Mouse (Mus musculus) gastrocnemius, postnatal 14 days (tissue): Measurements from ENCODE around the gene Gm20388. TPM values are rescaled to one million over a fixed set of nuclear protein-coding genes. Genes with fewer than 3 reads are reported as not detected.
"Not testable (repeated sequence)": the region's sequence is repeated elsewhere in the genome, so short reads cannot be mapped to it uniquely, and the experiment has no call there.

Experiments used
- DNase-seq: peaks from one replicate; pipeline ENCODE4 v3.0.0; 2021; ENCODE audit warnings: mixed read lengths
- intact Hi-C: fragments of 180-260 bp; cut with DNase I; formaldehyde crosslinking; loops from one replicate; pipeline ENCODE4 v1.15.1; 2025; ENCODE audit warnings: low total_unique reads
- total RNA-seq, 2 experiments: library from RNA; stranded (reverse); gene quantifications; 2 replicates each; pipeline ENCODE4 v1.2.3; 2021

Gene Gm20388
- total RNA-seq, 2 experiments from 2014 or later: 5.6 to 6.0 TPM

DNA sequence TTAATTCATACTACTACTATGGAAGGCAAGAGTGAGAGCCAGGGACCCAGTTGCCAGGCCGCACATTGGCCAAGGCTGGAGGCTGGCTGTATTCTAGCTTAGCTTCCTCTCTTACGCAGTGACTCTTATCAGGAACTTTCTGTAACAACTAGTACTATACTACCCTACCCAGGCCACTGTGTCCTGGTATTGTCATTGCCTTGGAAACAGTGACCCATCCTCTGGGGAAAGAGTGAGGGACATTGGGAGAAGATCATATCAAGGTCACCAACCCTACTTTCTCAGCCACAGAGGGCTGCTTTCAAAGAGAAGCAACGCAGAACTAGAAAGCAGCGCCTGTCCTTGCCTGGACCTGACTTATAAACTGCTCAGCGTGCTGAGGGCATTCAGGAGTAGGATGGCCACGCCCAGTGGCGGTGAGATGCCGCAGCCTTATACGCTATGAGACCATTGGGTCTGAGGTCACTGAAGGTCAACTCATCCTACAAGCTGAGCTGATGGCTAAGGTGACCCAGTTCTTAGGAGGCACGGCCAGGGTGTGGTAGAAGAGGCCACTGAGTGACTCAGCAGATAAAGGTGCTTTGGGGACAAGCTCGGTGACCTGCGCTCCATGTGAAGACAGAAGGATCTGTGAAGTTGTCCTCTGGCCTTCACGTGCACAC lies 417.9 kb downstream of the Gm20388 start:
- intact Hi-C loops: loop anchor here (5.0 to 10.0 kb wide), 2 partner anchors 39 to 196 kb away; no protein-coding TSS in a partner anchor
- no peak for DNase-seq

DNA sequence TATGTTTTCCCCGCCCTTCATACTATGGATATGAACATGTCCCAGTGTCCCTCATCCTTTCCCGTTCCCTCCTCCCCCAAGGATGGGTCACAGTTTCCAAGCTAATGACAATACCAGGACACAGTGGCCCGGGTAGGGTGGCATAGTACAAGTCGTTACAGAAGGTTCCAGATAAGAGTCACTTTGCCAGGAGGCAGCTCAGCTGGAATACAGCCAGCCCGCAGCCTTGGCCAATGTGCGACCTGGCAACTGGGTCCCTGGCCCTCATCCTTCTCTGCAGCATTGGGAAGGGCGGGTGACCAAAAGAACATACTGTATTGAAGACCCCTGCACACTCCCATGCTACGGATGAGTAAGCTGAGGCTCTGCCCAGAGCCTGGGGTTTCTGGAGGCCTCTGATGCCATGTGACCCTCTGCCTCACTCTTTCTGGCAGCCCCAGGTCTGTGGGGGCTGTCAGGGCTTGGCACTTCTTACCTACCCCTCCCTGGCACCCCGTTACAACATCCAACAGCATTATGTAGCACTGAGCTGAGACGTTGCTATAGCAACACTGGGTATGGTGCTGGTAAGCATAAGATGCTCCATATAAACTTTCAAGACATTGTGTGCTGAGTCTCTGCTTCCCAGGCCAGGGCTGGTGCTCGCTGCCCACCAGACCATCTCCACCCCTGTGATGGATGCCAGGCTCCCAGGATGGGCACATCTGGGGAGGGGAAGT lies 418.5 kb downstream of the Gm20388 start:
- DNase-seq: no peak
- intact Hi-C loops: loop anchor here (5.0 to 10.0 kb wide), 2 partner anchors 38 to 196 kb away; no protein-coding TSS in a partner anchor

DNA sequence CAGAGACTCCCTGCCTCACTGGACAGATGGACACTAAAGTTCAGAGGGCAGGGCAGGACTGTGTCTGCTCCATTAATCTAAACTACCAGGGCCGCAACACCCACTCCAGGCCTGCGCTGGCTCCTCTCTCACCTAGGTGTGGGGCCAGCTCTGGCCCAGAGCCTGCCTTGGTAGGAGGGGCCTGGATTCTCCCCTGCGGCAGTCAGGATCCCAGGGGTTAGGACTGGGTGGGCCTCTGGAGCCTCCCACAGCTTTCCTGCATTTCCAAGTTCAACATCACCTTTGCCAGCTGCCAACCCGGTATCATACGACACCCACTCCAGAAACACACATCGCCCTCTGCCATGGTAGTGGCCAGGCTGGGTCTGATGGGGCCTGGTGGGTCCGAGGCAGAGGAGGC lies 420.4 kb downstream of the Gm20388 start:
- intact Hi-C loops: no loop called here
- DNase-seq: no peak

DNA sequence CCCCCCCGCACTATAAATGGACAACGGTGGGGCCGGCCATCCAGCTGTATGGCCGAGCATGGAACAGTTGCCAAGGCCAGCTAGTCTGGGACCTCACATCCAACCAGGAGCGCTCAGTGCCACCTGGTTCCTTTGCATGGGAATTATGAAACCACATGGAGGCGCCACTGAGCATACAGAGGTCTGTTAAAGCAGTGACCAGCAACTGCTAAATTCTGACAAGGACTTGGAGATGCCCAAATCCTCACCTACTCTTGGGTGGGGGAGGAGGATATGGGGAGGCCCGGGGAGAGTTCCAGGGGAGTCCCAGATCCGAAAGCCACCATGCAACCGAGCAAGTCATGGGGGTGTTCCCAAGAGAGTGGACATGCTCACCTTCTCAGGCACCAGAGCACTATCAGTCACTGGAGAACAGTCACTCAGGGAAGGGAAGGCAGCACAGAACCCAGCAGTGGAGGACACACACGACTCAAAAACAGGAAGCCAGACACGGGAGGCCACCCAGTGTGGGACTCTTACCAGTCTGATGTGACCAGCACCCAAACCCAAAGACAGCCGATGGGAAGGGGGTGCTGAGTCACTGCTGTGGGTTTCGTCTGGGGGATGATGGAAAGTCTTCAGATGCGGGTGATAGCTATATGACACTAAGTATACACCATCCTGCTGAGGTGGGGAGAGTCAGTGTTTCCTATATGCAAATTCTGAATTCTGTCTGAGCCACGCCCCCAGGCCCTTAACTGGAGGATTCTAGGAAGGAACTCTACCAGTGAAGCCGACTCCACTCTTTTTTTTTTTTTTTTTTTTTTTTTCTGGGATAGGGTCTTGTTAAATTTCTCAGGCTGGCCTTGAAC lies 422.0 kb downstream of the Gm20388 start:
- intact Hi-C loops: no loop called here
- no peak for DNase-seq

DNA sequence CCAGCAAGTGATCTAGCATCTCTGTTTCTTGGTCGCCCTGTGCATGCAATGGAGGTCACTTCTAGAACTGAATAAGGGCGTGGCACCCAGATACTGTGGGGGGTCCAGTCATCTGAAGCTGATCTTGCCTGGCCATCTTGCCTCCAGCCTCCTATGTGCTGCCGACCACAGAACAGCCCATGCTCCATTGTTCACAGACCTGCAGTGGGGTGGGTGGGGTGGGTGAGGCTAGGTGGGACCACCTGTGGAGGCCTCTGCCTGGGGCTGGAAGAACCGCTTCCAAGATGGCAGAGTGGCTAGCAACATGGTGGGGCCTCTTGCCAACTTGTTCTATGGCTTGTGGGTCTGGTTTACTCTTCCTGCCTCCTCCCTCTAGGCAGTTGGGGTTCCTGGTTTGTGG lies 423.0 kb downstream of the Gm20388 start:
- no peak for DNase-seq
- intact Hi-C loops: no loop called here

DNA sequence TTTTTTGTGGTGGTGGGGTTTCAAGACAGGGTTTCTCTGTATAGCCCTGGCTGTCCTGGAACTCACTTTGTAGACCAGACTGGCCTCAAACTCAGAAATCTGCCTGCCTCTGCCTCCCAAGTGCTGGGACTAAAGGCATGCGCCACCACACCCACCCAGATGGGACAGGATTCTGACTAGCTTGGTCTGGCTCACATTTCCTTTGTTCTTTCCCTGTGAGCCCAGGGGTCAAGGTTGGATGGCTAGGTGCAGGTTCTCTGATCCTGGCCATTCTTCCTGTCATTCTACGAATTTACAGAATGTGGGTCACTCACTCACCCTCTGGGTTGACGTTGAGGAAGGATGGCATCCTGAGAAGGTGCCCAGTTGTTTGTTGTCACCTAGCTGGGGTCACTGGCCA lies 423.6 kb downstream of the Gm20388 start:
- intact Hi-C loops, DNase-seq: not testable (repeated sequence)

DNA sequence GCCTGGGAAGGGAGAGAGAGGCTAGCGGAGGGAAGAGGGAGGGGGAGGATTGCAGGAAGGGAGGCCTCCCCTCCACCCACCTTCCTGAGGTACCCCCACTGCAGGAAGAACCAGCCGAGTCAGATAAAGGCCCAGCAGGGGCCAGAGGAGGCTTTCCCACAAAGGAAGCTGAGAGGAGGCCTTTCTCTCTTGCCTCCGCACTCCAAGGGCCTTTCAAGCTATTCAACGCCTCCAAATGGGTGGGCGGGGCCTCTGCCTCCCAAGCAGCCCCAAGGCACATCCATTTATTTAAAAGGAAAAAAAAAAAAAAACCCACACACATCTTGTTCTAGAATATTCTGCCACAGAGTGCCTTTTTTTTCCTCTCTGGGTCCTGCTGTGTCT lies 424.2 kb downstream of the Gm20388 start:
- DNase-seq: no peak
- intact Hi-C loops: no loop called here

DNA sequence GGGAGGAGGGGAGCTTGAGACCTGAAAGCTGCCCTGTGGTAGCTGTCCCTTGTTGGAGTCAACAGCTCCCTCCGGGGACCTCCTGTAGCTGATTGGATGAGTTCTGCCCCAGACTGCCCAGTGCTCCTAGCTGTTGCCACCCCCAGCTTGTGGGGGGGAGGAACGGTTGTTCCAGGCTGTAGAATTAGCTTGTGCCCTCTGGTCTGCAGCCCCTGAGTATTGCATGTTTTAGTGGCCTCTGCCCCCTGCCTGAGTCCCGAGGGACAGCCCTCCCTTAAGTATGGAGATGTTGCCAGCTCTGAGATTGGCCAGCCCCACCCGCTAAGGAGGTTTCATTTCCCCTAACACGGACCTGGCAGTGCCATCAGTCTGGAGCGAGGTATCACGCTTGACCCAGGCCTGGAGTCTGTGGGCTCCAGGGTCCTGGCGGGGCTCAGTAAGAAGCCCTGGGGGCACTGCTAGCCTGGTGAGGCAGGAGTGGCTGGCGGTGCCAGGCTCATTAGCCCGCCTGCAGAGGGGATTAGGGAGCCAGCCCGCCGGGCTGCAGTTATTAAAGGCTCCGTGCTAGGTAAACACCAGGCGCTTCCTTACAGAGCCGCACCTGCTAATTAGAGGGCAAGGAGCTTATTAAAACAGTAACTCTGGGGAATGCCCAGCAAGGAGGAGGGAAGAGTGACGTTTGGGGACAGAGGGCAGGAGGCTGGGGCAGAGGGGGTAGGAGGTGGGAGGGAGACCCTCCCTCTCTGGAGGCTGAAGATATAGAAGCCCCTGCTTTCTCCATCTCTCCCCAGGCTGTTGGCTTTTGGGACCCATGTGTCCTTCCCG lies 424.8 kb downstream of the Gm20388 start:
- intact Hi-C loops: no loop called here
- no peak for DNase-seq

DNA sequence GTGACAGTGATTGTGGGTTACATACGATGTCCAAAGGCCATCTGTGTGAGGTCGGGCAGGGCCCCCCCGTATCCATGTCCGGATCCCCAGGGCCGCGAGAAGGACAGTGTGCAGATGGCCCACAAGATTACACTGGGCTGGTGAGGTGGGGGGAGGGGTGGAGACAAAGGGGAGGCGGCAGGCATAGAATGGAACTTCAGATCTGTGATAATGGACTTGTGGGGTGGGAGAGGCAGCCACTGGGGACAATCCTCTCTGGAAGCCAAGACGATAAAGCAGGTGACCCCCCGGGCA lies 425.4 kb downstream of the Gm20388 start:
- intact Hi-C loops: no loop called here
- no peak for DNase-seq

DNA sequence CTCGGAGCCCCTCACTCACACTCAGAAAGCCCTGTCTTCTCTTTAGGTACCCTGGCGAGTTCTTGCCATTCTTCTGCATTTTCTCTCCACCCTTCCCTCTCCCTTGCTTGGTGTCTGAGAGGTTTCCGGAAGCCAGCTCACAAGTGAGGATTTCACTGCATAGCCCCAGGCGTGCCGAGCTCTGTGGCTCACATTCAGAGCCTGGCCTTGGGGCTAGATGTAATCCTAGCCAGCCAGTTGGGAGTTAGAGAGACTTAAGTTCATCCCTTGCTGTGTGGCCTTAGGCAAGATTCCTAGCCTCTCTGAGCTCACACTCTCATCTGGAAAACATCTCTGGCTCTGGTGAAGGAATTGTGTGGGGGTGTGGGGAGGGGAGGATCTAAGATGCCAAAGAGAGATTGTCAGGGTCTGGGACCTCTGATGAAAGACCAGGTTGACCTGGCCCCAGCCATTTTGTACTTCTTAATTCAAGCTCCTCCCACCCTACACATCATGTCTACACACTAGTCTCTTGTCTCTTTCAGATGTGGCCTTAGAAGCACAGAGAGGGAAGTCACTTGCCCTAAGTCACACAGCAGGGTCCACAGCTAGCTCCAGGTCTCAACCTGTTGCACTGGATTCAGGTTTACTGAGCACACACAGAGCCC lies 426.4 kb downstream of the Gm20388 start:
- intact Hi-C loops: no loop called here

DNA sequence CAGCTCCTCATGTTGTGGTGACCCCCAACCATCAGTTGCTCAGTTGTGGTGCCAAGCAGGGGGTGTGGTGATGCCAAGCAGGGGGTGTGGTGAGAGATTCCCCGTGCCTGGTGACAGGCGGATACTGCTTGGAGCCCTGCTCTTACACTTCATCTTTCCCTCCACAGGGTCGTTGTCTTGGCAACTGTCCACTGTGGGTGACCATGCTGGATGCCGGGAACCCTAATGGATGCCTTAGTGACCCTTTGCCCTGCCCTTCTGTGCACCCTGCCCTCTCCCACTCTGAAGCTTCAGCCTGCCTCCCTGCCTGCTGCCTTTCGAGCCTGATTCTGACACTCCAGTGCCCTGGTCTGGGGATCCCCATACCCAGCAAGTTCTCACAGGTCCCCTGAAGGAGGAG lies 427.0 kb downstream of the Gm20388 start:
- DNase-seq: no peak
- intact Hi-C loops: no loop called here

More for the DNA sequence above, 426.4 kb downstream of the Gm20388 start:
- DNase-seq: no peak

DNA sequence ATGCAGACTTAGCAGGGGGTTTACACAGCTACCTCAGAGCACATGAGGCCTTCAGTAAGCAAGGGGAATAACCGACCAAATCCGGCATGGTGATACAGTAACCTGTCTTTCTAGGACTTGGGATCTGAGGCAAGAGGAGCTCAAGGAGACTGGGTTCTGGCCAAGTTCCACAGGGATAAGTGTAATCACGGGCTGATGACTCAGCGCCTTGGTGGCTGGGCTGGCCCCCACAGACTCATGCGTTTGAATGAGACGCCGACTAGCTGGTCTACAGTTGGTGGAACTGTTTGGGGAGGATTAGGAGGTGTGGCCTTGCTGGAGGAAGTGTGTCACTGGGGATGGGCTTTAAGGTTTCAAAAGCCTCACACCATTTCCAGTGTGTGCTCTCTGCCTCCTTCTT lies 428.0 kb downstream of the Gm20388 start:
- intact Hi-C loops: no loop called here
- no peak for DNase-seq

DNA sequence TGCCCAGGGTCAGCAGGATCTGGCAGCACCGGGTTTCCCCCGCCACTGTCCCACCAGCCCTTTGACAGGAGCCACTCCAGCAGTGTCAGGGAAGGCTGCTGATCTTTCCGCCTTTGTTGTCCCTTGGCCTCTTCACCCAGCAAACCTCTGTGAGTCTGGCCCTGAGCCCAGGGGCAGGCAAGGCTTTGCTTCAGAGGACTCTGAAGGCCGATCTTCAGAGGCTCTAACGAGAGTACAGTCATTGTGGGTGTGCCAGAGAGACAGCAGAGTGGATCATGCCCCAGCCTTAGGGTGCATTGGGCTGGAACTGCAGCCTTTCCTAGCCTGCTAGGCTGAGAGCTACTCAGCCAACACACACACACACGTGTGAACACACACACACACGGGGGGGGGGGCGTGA lies 429.1 kb downstream of the Gm20388 start:
- DNase-seq: no peak
- intact Hi-C loops: no loop called here

DNA sequence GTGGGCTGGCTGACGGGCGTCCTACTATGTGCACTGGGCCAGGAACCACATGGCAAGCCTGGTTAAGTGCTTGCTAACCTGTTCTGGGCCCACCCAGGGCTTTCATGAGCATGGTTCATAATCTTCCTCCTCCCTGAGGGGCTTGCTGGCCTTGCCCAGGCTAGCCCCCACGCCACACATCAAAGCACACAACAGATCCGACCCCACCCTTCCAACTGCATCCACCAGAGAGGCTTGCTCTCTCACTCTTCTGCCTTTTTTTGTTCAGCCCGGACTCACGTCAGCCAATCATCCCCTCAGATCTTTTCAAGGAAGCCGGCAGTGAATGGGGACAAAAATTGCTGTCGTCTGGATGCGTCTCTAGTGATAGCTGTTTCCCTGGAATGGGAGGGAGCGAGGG lies 430.5 kb downstream of the Gm20388 start:
- intact Hi-C loops: no loop called here
- no peak for DNase-seq

DNA sequence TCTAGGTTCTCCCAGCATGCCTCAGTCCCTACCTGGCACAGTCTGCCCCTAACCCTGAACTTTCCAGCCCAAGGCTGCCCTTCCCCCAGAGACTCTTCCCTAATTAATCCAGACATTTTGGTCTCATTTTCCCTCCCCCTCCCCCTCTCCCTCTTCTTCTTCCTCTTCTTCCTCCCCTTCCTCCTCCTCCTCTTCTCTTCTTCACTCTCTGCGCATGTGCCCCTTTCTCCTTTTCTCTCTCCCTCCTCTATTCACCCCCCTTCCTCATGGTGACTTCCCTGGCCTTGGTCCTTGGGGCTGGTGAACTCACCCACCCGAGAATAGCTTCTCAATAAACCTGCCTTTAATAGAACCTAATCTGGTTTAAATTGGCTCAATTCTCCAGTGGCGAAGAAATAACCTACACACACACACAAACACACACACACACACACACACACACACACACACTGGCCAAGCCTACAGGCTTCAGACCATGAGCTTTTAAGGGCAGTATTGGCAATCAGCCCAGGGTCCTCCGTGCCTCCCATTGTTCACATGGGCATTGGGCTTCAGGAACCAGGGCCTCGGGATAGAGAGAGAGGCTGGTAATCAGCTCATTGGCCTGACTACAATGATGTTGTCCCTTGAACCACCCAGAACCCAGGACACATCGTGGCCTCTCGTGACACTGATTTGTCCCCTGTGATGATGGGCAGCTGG lies 432.4 kb downstream of the Gm20388 start:
- intact Hi-C loops: no loop called here

DNA sequence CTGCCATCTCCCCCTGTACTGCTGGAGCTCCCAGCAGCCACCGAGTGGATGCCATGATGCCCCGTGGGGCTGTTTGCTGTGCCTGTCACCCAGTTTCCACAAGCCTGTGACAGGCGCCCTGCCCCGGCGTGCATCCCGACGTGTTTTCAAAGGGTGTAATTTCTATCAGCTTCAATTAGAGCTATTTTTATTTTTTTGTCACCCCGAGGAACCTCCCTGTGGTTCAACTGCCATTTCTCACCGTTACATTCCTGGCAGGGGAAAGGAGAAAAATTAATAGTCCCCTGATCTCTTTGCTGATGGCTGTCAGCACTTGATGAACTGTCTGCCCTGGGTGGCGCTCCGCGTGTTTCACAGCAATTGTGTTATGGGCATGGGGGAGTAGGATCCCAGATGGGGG lies 432.9 kb downstream of the Gm20388 start:
- no peak for DNase-seq
- intact Hi-C loops: no loop called here

More for the DNA sequence above, 432.4 kb downstream of the Gm20388 start:
- DNase-seq: no peak

DNA sequence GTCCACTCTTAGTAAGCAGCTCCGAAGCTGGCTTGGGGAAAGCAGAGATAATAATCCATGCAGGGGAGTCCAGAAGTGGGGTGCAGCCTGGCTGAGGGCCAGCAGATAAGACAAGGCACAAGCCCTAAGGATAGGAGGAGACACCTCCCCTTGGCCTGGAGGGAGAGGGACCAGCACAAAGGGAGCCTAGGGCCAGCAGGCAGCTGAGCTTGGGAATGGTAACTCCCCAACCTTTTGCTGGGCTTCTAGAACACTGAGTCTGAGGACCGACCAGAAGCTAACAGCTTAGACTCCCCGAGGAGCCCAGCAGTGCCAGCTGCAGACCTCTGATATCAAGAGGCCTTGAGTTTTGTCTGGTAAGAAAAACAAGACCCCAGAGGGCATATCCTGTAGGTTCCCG lies 433.5 kb downstream of the Gm20388 start:
- intact Hi-C loops: no loop called here

DNA sequence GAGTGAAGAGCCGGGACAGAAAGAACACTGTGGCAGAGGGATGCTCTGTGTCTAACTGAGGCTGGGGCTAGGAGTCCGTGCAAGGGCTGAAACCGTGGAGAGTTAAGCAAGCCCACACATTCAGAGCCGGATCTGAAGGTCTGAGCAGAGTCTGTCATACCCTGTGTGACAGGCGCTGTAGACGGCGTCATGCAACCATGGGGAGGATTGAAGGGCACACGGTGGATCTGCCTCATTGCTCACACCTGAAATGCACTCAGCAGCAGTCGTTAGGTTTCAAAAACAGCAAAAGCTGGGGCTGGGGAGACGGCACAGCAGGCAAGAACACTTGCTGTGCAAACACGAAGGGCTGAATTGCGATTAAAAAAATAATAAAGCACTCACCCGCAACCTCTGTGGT lies 433.9 kb downstream of the Gm20388 start:
- DNase-seq: no peak
- intact Hi-C loops: no loop called here

More for the DNA sequence above, 433.5 kb downstream of the Gm20388 start:
- no peak for DNase-seq
